Mouse (Mus musculus) neural tube, embryonic 14.5 days (tissue): ENCODE results near the gene Cxcl13. TPM values are rescaled to one million over a fixed set of nuclear protein-coding genes. Genes with fewer than 3 reads are reported as not detected.

Experiments
- ATAC-seq: fragments of 200-750 bp; cut with Nextera tagmentation; 2 replicates; pipeline ENCODE4 v1.8.0; 2017; ENCODE audit warnings: low read depth, mild to moderate bottlenecking, moderate TSS enrichment, moderate library complexity
- H3K27ac ChIP-seq: fragments of 300-500 bp; sonication (generic); 2 replicates; pipeline ENCODE4 v1.5.1; 2014; ENCODE audit warnings: low read depth, mild to moderate bottlenecking, control low read depth, low read length, moderate library complexity, mixed read lengths
- H3K27me3 ChIP-seq: fragments of 300-500 bp; sonication (generic); 2 replicates; pipeline ENCODE4 v1.6.1; 2014; ENCODE audit warnings: low read length; ENCODE audit not compliant: control insufficient read depth, insufficient read depth
- H3K36me3 ChIP-seq: fragments of 300-500 bp; sonication (generic); 2 replicates; pipeline ENCODE4 v1.6.1; 2014; ENCODE audit warnings: low read length, mixed read lengths; ENCODE audit not compliant: control insufficient read depth, insufficient read depth
- H3K4me1 ChIP-seq: fragments of 300-500 bp; sonication (generic); 2 replicates; pipeline ENCODE4 v1.6.1; 2014; ENCODE audit warnings: low read length; ENCODE audit not compliant: control insufficient read depth, insufficient read depth
- H3K4me2 ChIP-seq: fragments of 300-500 bp; sonication (generic); 2 replicates; pipeline ENCODE4 v1.6.1; 2014; ENCODE audit warnings: mild to moderate bottlenecking, low read depth, low read length, control low read depth
- H3K4me3 ChIP-seq: fragments of 300-500 bp; sonication (generic); 2 replicates; pipeline ENCODE4 v1.5.1; 2014; ENCODE audit warnings: low read depth, low read length, control low read depth, mixed read lengths
- H3K9ac ChIP-seq: fragments of 300-500 bp; sonication (generic); replicated peaks from 2 replicates; pipeline ENCODE4 v1.6.1; 2014; ENCODE audit warnings: low read depth, mild to moderate bottlenecking, control low read depth, low read length, mixed read lengths
- H3K9me3 ChIP-seq: fragments of 300-500 bp; sonication (generic); 2 replicates; pipeline ENCODE4 v1.6.1; 2016; ENCODE audit warnings: low read length; ENCODE audit not compliant: control insufficient read depth
- WGBS: fragments of 180-500 bp; shearing (Covaris S2); extraction: QIAGEN DNeasy Blood & Tissue Kit; methylation state at CpG from one replicate; pipeline ENCODE4 v1.1.7; 2014; 5-methylcytosine and 5-hydroxymethylcytosine counted together
- polyA plus RNA-seq: library from polyadenylated mRNA; unstranded; fragments of >200 nt; fragmentation: Nextera tagmentation; extraction: Ambion mirVana; gene quantifications from 2 replicates; pipeline ENCODE4 v1.2.1, GENCODE M21; 2014

The Cxcl13 gene
- 0.17 and 0.23 TPM in 2 replicates for polyA plus RNA-seq

DNA sequence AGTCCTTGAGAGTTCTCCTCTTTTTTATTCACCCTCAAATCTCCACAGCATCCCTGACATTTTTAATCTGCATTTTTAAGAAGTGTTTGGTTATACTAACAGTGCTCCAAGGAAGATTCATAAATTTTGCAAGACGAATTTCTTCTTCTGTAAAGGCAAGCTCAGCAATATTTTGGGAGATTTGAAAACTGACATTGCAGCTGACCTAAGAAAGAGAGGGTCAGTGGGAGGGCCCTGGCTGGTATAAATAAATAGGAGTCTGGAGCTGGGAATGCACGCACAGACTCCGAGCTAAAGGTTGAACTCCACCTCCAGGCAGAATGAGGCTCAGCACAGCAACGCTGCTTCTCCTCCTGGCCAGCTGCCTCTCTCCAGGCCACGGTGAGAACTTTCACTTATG is at the start of gene Cxcl13:
Gene Cxcl13, plus strand, starts transcription at position 301 of the 400 bp plus-strand sequence.
- Histone ChIP-seq H3K27me3 (no peaks in the 10 kb centered on the region), H3K4me3 (no peak within 1 kb of the TSS), H3K36me3 (no peaks in the 10 kb centered on the region), H3K4me1 (no peaks in the 10 kb centered on the region), H3K9me3 (no peaks in the 10 kb centered on the region), H3K27ac (no peak within 1 kb of the TSS), H3K4me2 (no peak within 1 kb of the TSS), H3K9ac (no peak within 1 kb of the TSS)
- no peak for ATAC-seq
- WGBS, result 71% methylated on average over 5 of the region's 5 CpGs

DNA sequence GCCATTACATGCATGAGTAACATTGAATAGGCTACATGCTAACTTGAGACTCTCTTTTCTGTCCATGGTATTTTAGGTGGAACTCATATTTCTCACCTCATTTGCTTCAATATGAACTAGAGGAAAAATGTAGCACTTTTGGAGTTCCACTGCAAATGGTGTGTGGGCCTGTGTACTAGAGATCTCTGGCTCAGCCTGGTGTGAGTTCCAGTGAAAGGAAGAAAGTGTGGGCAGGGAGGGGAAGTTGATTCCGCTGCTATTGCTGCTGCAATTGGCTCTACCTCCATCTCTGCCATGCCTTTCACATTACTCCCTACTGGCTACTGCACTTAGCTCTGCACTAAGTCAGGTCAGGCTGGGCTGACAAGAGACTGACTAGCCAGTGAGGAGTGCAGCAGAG is 45.7 kb upstream of the Cxcl13 start:
- H3K27me3 ChIP-seq, result no peaks in the 10 kb centered on the region
- 90% methylated on average over 1 of the region's 1 CpGs for WGBS
- no peak for ATAC-seq
- H3K9ac ChIP-seq, result no peak overlapping the region
- no peaks in the 10 kb centered on the region for H3K36me3 ChIP-seq
- H3K4me1 ChIP-seq, result no peaks in the 10 kb centered on the region
- no peak overlapping the region for H3K4me3 ChIP-seq
- H3K9me3 ChIP-seq, result no peaks in the 10 kb centered on the region
- no peak overlapping the region for H3K27ac ChIP-seq
- H3K4me2 ChIP-seq, result no peak overlapping the region

DNA sequence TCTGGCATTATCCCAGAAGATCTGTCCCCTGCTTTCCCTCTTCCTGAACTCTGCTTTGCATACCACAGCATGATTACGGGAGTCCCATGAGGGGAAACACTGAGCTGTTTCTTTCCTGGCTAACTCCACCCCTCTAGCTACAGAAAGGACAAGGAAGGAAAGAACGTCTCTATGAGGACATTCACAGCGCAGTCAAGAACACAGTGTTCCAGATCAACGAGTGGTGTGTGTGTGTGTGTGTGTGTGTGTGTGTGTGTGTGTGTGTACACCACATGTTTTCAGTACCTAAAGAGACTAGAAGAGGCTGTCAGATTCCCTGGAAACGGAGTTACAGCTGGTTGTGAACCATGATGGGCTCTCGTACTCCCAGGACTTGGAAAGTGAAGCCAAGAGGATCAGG is 38.3 kb upstream of the Cxcl13 start:
- H3K9ac ChIP-seq, result no peak overlapping the region
- no peaks in the 10 kb centered on the region for H3K9me3 ChIP-seq
- no peak for ATAC-seq
- WGBS, result 91% methylated on average over 6 of the region's 6 CpGs
- H3K36me3 ChIP-seq, result no peaks in the 10 kb centered on the region
- H3K4me1 ChIP-seq, result no peaks in the 10 kb centered on the region
- no peaks in the 10 kb centered on the region for H3K27me3 ChIP-seq
- H3K4me3 ChIP-seq, result no peak overlapping the region
- no peak overlapping the region for H3K27ac ChIP-seq
- no peak overlapping the region for H3K4me2 ChIP-seq

DNA sequence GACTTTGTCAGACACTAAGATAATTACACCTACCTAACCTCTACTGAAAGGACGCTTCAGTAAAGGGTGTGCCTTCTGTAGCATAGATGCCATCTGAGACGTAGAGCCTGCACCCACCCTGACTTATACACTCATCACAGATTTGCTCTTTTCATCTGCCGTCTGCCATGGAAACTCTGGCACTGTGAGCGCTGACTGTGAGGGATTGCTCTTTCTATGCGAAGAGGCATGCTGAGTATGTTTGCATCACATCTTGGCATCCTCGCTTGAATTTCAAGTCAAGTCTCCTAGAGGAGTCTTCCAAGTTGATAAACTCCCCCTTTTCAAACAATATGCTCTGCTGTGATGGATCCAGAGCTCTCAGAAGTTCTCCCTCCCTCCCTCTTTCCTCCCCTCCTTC is 32.7 kb upstream of the Cxcl13 start:
- no peak overlapping the region for H3K27ac ChIP-seq
- WGBS, result 82% methylated on average over 6 of the region's 6 CpGs
- H3K4me2 ChIP-seq, result no peak overlapping the region
- no peaks in the 10 kb centered on the region for H3K27me3 ChIP-seq
- H3K9me3 ChIP-seq, result no peaks in the 10 kb centered on the region
- H3K4me1 ChIP-seq, result no peaks in the 10 kb centered on the region
- no peak overlapping the region for H3K9ac ChIP-seq
- no peak for ATAC-seq
- no peak overlapping the region for H3K4me3 ChIP-seq
- no peaks in the 10 kb centered on the region for H3K36me3 ChIP-seq

DNA sequence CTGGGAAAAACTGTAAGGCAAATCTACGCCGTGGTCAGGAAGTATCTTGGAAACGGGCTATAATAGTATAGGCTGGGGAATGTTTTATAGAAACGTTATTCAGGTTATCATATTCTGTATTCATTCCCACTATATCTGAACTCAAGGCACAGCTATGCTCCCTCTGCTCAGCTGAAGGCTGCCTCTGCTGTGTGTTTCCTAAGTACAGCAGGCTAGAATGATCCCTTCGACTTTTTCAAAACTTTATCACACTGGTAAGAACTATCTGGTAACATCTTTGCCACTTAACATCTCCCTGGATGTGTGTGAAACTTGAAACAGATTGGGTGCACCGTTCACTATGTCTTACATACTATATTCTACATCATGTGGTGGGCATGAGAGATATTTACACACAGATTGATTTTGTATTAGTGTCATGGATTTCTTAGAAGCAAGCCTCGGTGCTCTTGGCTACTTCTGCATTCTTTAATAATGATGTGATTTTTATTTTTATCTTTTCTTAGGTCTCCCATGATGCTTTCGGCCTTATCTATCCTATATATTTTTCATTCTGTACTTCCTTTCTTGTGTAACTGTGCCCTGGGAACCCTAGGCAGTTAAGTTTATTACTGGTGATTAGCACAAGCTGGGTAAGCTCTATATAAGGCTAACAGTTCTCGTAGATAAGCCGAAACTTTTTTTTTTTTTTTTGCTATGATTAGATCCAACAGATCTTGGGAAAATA is 31.4 kb upstream of the Cxcl13 start:
- Histone ChIP-seq H3K27me3 (no peaks in the 10 kb centered on the region), H3K4me2 (no peak overlapping the region), H3K27ac (no peak overlapping the region), H3K36me3 (no peaks in the 10 kb centered on the region), H3K4me3 (no peak overlapping the region), H3K9ac (no peak overlapping the region), H3K4me1 (no peaks in the 10 kb centered on the region), H3K9me3 (no peaks in the 10 kb centered on the region)
- WGBS, result 92% methylated on average over 10 of the region's 10 CpGs
- no peak for ATAC-seq

DNA sequence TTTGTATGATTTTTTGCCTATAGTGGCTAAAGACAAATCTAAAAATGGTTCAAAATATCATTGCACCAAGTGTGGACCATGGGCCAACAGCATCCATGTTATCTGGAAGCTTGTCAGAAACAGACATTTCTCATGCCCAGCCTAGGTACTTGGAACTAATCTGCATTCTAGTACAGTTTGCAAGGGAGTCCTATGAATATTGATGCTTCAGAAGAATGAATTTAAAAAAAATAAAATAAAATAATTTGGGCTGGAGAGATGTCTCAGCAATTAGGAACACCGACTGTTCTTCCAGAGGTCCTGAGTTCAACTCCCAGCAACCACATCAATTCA is 30.9 kb upstream of the Cxcl13 start:
- Histone ChIP-seq H3K27me3 (no peaks in the 10 kb centered on the region), H3K9ac (no peak overlapping the region), H3K4me1 (no peaks in the 10 kb centered on the region), H3K27ac (no peak overlapping the region), H3K9me3 (no peaks in the 10 kb centered on the region), H3K4me3 (no peak overlapping the region), H3K36me3 (no peaks in the 10 kb centered on the region), H3K4me2 (no peak overlapping the region)
- 85% methylated on average over 1 of the region's 1 CpGs for WGBS
- ATAC-seq, result no peak

DNA sequence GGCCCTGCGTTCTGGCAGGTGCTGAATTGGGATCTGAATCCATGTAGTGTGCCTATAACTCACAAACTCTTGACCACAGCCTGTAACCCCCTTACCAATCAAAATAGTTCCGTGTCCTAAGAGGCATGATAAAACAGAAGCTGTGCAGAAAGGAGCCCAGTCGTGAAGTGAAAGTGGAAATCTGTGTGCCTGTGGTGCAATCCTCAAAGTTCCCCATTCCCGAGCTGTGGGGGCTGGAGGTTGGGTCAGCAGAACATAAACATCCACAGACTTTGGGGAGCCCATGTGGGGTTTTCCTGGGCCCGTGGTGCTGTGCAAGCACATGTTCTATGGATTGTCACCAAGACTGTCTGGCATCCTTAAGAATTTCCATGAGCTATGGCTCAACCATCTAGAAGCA is 21.7 kb upstream of the Cxcl13 start:
- Histone ChIP-seq H3K9me3 (no peaks in the 10 kb centered on the region), H3K4me1 (no peaks in the 10 kb centered on the region), H3K27ac (no peak overlapping the region), H3K9ac (no peak overlapping the region), H3K36me3 (no peaks in the 10 kb centered on the region), H3K4me2 (no peak overlapping the region), H3K27me3 (no peaks in the 10 kb centered on the region), H3K4me3 (no peak overlapping the region)
- ATAC-seq, result no peak
- WGBS, result 82% methylated on average over 5 of the region's 5 CpGs

DNA sequence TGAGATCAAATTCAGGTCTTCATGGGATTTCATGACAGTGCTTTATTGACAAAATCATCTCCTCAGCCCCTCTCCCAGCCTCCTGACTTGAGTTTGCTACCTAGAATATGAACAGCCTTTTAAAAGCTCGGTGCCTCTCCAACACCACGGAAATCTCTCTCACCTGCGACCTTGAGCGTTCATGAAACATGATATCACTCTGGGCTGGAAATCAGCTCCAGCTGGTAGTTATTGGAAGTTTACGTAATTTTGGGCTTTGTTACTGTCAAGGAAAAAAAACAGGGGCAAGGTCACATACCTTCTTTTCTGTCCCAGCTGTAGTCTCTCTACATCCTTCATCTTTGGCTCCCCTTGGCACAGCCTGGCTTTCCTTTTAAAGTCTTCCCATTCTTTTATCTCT is 20.7 kb upstream of the Cxcl13 start:
- WGBS, result 89% methylated on average over 5 of the region's 5 CpGs
- Histone ChIP-seq H3K36me3 (no peaks in the 10 kb centered on the region), H3K27me3 (no peaks in the 10 kb centered on the region), H3K4me1 (no peaks in the 10 kb centered on the region), H3K27ac (no peak overlapping the region), H3K4me3 (no peak overlapping the region), H3K9me3 (no peaks in the 10 kb centered on the region), H3K4me2 (no peak overlapping the region), H3K9ac (no peak overlapping the region)
- no peak for ATAC-seq

DNA sequence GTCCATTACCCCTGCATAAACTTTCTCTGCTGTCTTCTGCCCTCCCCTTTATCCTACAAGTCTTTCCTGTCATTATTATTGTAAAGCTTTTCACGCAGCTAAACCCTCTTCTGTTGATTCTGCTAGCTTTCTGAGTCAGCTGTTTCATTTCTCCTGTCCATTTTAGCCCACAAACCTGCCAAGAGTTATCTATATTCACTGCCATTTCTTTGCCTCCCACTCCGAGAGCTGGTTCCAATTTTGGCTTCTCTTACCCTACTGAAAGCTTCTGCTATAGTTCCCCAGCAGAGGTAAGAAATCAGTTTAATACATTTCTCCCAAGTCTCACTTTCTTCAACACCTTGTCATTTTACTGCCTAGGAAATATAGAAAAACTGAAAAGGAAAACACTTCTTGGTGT is 19.6 kb upstream of the Cxcl13 start:
- WGBS, result 66% methylated on average over 2 of the region's 2 CpGs
- no peak for ATAC-seq

More for the DNA sequence above, 19.6 kb upstream of the Cxcl13 start:
- Histone ChIP-seq H3K9me3 (no peaks in the 10 kb centered on the region), H3K27me3 (no peaks in the 10 kb centered on the region), H3K9ac (no peak overlapping the region), H3K4me1 (no peaks in the 10 kb centered on the region), H3K4me3 (no peak overlapping the region), H3K27ac (no peak overlapping the region), H3K4me2 (no peak overlapping the region), H3K36me3 (no peaks in the 10 kb centered on the region)
